Mouse (Mus musculus) hindbrain, embryonic 14.5 days (tissue): ENCODE measurements around the gene Cdh1. TPM values are rescaled to one million over a fixed set of nuclear protein-coding genes. Genes with fewer than 3 reads are reported as not detected.

Experiments used
- ATAC-seq: fragments of 200-750 bp; cut with Nextera tagmentation; 2 replicates; pipeline ENCODE4 v1.8.0; 2017; ENCODE audit warnings: moderate number of reproducible peaks, mild to moderate bottlenecking, moderate TSS enrichment, moderate library complexity; ENCODE audit not compliant: low FRiP score
- DNase-seq: peaks from one replicate; pipeline ENCODE4 v3.0.0-alpha.2; 2015; ENCODE audit warnings: low spot score
- H3K27ac ChIP-seq: fragments of 300-500 bp; sonication (generic); 2 replicates; pipeline ENCODE4 v1.5.1; 2014; ENCODE audit warnings: mild to moderate bottlenecking, moderate library complexity
- H3K27me3 ChIP-seq: fragments of 300-500 bp; sonication (generic); 2 replicates; pipeline ENCODE4 v1.6.1; 2014; ENCODE audit warnings: mild to moderate bottlenecking, low read length, mixed read lengths; ENCODE audit not compliant: control insufficient read depth, insufficient read depth
- H3K36me3 ChIP-seq: fragments of 300-500 bp; sonication (generic); replicated peaks from 2 replicates; pipeline ENCODE4 v1.6.1; 2014; ENCODE audit not compliant: control insufficient read depth, insufficient read depth
- H3K4me1 ChIP-seq: fragments of 300-500 bp; sonication (generic); replicated peaks from 2 replicates; pipeline ENCODE4 v1.6.1; 2014; ENCODE audit warnings: antibody characterized with exemption, low read length, mixed read lengths; ENCODE audit not compliant: control insufficient read depth, insufficient read depth
- H3K4me2 ChIP-seq: fragments of 300-500 bp; sonication (generic); replicated peaks from 2 replicates; pipeline ENCODE4 v1.6.1; 2014; ENCODE audit warnings: mild to moderate bottlenecking, moderate library complexity
- H3K4me3 ChIP-seq: fragments of 300-500 bp; sonication (generic); replicated peaks from 2 replicates; pipeline ENCODE4 v1.5.1; 2014; ENCODE audit warnings: mild to moderate bottlenecking, low read length
- H3K9ac ChIP-seq: fragments of 300-500 bp; sonication (generic); 2 replicates; pipeline ENCODE4 v1.6.1; 2014
- H3K9me3 ChIP-seq: fragments of 300-500 bp; sonication (generic); 2 replicates; pipeline ENCODE4 v1.6.1; 2016; ENCODE audit warnings: low read length; ENCODE audit not compliant: control insufficient read depth
- WGBS: fragments of 180-500 bp; shearing (Covaris S2); extraction: QIAGEN DNeasy Blood & Tissue Kit; methylation state at CpG from one replicate; pipeline ENCODE4 v1.1.7; 2014; 5-methylcytosine and 5-hydroxymethylcytosine counted together
- polyA plus RNA-seq: library from polyadenylated mRNA; unstranded; fragments of >200 nt; fragmentation: Nextera tagmentation; extraction: Ambion mirVana; gene quantifications from 2 replicates; pipeline ENCODE4 v1.2.1, GENCODE M21; 2014

Gene Cdh1
- polyA plus RNA-seq, 1 experiment from 2014 or later, result 1.5 TPM

DNA sequence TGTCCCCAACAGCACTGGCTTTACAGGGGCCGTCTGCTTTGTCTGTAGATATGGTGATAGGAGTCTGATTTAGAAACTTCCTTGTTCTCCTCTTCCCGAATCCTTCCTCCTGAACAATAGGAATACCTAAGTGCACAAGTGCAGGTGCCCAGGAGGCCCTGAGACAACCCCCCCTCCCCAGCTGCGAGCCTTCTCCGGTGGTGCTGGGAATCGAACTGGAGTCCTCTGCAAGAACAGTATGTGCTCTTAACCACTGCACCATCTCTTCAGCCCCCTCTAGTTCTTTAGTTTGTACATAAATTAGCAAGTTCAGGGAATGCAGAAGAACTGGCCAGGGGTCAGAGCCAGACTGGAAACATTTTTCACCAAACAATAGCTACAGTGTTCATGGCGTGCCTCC lies 14.7 kb downstream of the Cdh1 start:
- WGBS, result 84% methylated on average over 6 of the region's 6 CpGs
- no peaks in the 10 kb centered on the region for H3K9me3 ChIP-seq
- no peaks in the 10 kb centered on the region for H3K4me1 ChIP-seq

DNA sequence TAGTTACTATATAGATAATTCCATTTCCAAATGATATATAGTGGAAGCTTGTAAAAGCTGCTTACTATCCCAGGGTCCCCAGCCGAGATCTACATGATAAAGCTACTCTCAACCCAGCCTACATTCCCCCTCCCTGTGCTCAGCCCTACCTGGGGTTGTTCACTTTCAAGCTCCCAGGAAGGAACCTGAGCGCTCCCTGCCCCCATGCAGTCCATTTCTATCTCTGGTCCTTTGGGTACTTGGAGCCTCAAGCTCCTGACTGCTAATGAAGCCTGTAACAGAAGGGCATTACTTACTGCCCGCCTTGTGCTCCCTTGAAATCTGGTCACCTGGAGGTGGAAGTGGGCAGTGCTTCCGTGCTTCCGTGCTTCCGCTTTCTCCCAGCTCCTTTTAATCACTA lies 15.2 kb downstream of the Cdh1 start:
- DNase-seq, result no peak
- H3K4me1 ChIP-seq, result no peaks in the 10 kb centered on the region
- ATAC-seq, result no peak
- no peaks in the 10 kb centered on the region for H3K9me3 ChIP-seq
- no peak overlapping the region for H3K9ac ChIP-seq
- WGBS, result 57% methylated on average over 6 of the region's 6 CpGs
- H3K4me3 ChIP-seq, result no peak overlapping the region
- H3K36me3 ChIP-seq, result no peaks in the 10 kb centered on the region
- H3K27ac ChIP-seq, result no peak overlapping the region
- H3K4me2 ChIP-seq, result no peak overlapping the region
- no peaks in the 10 kb centered on the region for H3K27me3 ChIP-seq

More for the DNA sequence above, 14.7 kb downstream of the Cdh1 start:
- H3K9ac ChIP-seq, result no peak overlapping the region
- ATAC-seq (no peak), DNase-seq (no peak)
- no peaks in the 10 kb centered on the region for H3K27me3 ChIP-seq
- H3K27ac ChIP-seq, result no peak overlapping the region
- no peak overlapping the region for H3K4me2 ChIP-seq
- H3K36me3 ChIP-seq, result no peaks in the 10 kb centered on the region
- H3K4me3 ChIP-seq, result no peak overlapping the region

- Histone ChIP-seq H3K9ac (no peak overlapping the region), H3K36me3 (no peaks in the 10 kb centered on the region), H3K4me2 (no peak overlapping the region), H3K27me3 (no peaks in the 10 kb centered on the region), H3K9me3 (no peaks in the 10 kb centered on the region), H3K27ac (no peak overlapping the region), H3K4me3 (no peak overlapping the region), H3K4me1 (no peaks in the 10 kb centered on the region)
- DNase-seq, result no peak
- ATAC-seq, result no peak; the same call in 1 of the 2 replicates
- 59% methylated on average over 9 of the region's 9 CpGs for WGBS
These were observed 16.5 kb downstream of the Cdh1 start for GRCm38 (mm10) chr8:106619549-106620245.

DNA sequence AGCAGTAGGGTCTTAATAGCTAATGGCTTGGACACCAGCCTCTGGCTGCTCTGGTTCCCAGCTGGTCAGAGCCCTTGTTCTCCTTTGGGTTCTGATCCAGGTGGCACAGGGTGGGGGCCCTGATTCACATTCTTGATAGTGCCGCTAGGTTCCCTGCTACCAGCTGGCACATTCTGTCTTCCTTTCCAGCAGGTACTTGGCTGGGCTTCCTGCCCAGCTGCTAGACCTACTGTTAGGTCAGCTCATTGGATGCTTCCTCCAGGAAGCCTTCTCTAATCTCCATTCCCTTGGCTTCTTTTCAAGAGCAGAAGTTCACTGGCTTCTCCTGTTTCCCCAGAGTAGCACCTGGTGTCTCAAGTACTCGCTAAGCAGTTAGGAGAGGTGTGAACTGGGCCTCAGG lies 17.3 kb downstream of the Cdh1 start:
- Histone ChIP-seq H3K9me3 (no peaks in the 10 kb centered on the region), H3K4me1 (no peaks in the 10 kb centered on the region), H3K27me3 (no peaks in the 10 kb centered on the region), H3K4me3 (no peak overlapping the region), H3K36me3 (no peaks in the 10 kb centered on the region), H3K9ac (no peak overlapping the region), H3K27ac (no peak overlapping the region), H3K4me2 (no peak overlapping the region)
- DNase-seq (no peak), ATAC-seq (no peak)
- WGBS, result 81% methylated on average over 2 of the region's 2 CpGs

- no peaks in the 10 kb centered on the region for H3K36me3 ChIP-seq
- no peak overlapping the region for H3K27ac ChIP-seq
- H3K4me2 ChIP-seq, result no peak overlapping the region
- no peaks in the 10 kb centered on the region for H3K27me3 ChIP-seq
- ATAC-seq, result no peak
- no peak for DNase-seq
- no peak overlapping the region for H3K9ac ChIP-seq
- H3K9me3 ChIP-seq, result no peaks in the 10 kb centered on the region
- WGBS, result 76% methylated on average over 5 of the region's 5 CpGs
- no peaks in the 10 kb centered on the region for H3K4me1 ChIP-seq
- no peak overlapping the region for H3K4me3 ChIP-seq
These were observed 19.9 kb downstream of the Cdh1 start for GRCm38 (mm10) chr8:106623016-106623415.

DNA sequence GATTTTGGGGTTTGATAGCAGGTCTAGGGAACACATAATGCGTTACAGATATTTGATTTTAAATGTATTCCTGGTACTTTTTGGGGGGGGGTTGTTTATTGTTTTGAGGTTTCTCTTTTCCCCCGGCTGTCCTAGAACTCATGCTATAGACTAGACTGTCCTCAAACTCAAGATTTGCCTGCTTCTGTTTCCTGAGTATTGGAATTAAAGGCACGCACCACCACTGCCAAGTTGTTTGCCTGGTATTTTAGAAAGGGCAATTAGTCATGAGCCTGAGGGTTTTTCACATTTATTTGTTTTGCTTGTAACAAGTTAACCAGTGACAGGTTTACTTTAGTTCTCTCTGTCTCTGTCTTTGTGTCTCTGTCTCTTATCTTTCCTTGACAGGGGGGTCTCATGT lies 20.3 kb downstream of the Cdh1 start:
- no peaks in the 10 kb centered on the region for H3K27me3 ChIP-seq
- H3K9ac ChIP-seq, result no peak overlapping the region
- H3K4me2 ChIP-seq, result no peak overlapping the region
- H3K36me3 ChIP-seq, result no peaks in the 10 kb centered on the region
- H3K4me3 ChIP-seq, result no peak overlapping the region
- H3K27ac ChIP-seq, result no peak overlapping the region
- DNase-seq, result no peak
- ATAC-seq, result no peak
- 94% methylated on average over 3 of the region's 3 CpGs for WGBS
- no peaks in the 10 kb centered on the region for H3K9me3 ChIP-seq
- no peaks in the 10 kb centered on the region for H3K4me1 ChIP-seq

GRCm38 (mm10) chr8:106623954-106624353 lies 20.8 kb downstream of the Cdh1 start:
- Histone ChIP-seq H3K36me3 (no peaks in the 10 kb centered on the region), H3K27ac (no peak overlapping the region), H3K9ac (no peak overlapping the region), H3K4me1 (no peaks in the 10 kb centered on the region), H3K27me3 (no peaks in the 10 kb centered on the region), H3K4me3 (no peak overlapping the region), H3K9me3 (no peaks in the 10 kb centered on the region), H3K4me2 (no peak overlapping the region)
- ATAC-seq (no peak), DNase-seq (no peak)

- DNase-seq, result no peak
These were observed 21.6 kb downstream of the Cdh1 start for GRCm38 (mm10) chr8:106624743-106625142.

GRCm38 (mm10) chr8:106626096-106626865 lies 23.1 kb downstream of the Cdh1 start:
- no peaks in the 10 kb centered on the region for H3K9me3 ChIP-seq
- no peak overlapping the region for H3K4me3 ChIP-seq
- ATAC-seq (no peak), DNase-seq (no peak)
- H3K27me3 ChIP-seq, result no peaks in the 10 kb centered on the region
- WGBS, result 67% methylated on average over 9 of the region's 9 CpGs
- no peak overlapping the region for H3K4me2 ChIP-seq
- H3K27ac ChIP-seq, result no peak overlapping the region
- H3K36me3 ChIP-seq, result no peaks in the 10 kb centered on the region
- no peak overlapping the region for H3K9ac ChIP-seq
- no peaks in the 10 kb centered on the region for H3K4me1 ChIP-seq

More at GRCm38 (mm10) chr8:106624743-106625142, 21.6 kb downstream of the Cdh1 start:
- no peak overlapping the region for H3K4me3 ChIP-seq
- H3K36me3 ChIP-seq, result no peaks in the 10 kb centered on the region
- no peak overlapping the region for H3K9ac ChIP-seq
- no peak overlapping the region for H3K27ac ChIP-seq
- ATAC-seq, result no peak
- H3K27me3 ChIP-seq, result no peaks in the 10 kb centered on the region
- H3K9me3 ChIP-seq, result no peaks in the 10 kb centered on the region
- H3K4me1 ChIP-seq, result no peaks in the 10 kb centered on the region
- WGBS, result 88% methylated on average over 3 of the region's 3 CpGs
- H3K4me2 ChIP-seq, result no peak overlapping the region
